Mouse (Mus musculus): ENCODE measurements around the gene Ripk3.
"Not testable (repeated sequence)": the region's sequence is repeated elsewhere in the genome, so short reads cannot be mapped to it uniquely, and the experiment has no call there.

Gene Ripk3

DNA sequence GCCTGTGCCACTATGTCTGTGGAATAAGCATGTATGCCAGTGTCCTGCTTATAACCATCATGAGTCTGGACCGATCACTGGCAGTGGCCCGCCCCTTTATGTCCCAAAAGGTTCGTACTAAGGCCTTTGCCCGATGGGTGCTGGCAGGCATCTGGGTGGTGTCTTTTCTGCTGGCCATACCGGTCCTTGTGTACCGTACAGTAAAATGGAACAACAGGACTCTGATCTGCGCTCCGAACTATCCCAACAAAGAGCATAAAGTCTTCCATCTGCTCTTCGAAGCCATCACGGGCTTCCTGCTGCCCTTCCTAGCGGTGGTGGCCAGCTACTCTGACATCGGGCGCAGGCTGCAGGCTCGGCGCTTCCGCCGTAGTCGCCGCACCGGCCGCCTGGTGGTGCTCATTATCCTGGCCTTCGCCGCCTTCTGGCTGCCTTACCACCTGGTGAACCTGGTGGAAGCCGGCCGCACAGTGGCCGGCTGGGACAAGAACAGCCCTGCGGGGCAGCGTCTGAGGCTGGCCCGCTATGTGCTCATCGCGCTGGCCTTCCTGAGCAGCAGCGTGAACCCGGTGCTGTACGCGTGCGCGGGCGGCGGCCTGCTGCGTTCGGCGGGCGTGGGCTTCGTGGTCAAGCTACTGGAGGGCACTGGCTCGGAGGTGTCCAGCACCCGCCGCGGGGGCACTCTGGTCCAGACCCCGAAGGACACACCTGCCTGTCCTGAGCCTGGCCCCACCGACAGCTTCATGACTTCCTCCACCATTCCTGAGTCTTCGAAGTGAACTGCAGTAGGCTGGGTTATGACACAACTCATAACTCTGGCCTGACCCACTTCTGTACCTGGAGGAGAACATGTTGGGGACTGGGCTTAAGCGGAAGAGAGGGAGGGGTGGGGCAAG is 20.9 kb downstream of the Ripk3 start:
- in situ Hi-C loops (cut with MboI; ENCODE audit: low pct_unique_long_range_greater_than_20kb in 1 of 2, low sequenced_read_pairs in 2 of 2, unreplicated experiment in 1 of 2): no loop called here

DNA sequence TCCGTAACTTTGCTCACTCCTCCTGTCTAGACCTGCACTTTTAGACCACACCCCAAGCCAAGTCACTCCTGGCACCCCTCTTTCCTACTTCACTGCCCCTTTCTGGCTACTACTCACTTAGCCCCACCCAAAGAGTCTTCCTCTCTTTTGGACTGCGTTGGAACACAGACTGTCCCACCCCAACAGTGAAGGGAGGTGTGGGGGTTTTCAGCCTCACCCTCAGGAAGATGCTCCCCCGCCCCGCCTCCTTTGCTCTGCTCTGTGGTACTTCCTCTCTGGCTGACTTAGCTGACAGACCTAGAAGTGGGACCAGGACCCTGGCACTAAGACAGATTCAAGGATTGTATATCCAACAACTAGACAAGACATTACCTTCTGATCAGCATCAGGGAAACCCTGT is 23.0 kb downstream of the Ripk3 start, which contains the start of gene Ltb4r1:
TSS of gene Ltb4r1 (plus strand) at position 267 of the 400 bp plus-strand sequence.
- in situ Hi-C loops (cut with MboI; ENCODE audit: low pct_unique_long_range_greater_than_20kb in 1 of 2, low sequenced_read_pairs in 2 of 2, unreplicated experiment in 1 of 2): no loop called here

DNA sequence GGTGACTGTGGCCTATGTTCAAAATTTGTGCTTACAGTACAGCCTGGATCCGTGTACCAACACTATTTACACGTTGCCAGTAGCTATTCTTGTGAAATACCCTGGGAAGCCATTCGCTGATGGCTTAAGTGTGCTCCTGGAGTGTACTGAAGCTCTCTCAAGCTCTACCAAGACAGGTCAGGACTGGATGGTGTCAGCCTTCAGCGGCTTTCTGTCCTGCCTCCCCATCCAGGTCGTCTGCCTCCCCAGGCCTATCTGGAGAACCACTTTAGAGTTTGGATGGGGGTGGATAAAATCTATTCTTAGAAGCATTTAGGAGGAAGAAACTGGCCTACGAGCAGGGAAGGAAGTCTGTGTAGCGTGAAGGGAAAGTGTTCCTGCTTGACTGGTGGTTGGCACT is 25.5 kb downstream of the Ripk3 start:
- in situ Hi-C loops (cut with MboI; ENCODE audit: low pct_unique_long_range_greater_than_20kb in 1 of 2, low sequenced_read_pairs in 2 of 2, unreplicated experiment in 1 of 2): no loop called here

DNA sequence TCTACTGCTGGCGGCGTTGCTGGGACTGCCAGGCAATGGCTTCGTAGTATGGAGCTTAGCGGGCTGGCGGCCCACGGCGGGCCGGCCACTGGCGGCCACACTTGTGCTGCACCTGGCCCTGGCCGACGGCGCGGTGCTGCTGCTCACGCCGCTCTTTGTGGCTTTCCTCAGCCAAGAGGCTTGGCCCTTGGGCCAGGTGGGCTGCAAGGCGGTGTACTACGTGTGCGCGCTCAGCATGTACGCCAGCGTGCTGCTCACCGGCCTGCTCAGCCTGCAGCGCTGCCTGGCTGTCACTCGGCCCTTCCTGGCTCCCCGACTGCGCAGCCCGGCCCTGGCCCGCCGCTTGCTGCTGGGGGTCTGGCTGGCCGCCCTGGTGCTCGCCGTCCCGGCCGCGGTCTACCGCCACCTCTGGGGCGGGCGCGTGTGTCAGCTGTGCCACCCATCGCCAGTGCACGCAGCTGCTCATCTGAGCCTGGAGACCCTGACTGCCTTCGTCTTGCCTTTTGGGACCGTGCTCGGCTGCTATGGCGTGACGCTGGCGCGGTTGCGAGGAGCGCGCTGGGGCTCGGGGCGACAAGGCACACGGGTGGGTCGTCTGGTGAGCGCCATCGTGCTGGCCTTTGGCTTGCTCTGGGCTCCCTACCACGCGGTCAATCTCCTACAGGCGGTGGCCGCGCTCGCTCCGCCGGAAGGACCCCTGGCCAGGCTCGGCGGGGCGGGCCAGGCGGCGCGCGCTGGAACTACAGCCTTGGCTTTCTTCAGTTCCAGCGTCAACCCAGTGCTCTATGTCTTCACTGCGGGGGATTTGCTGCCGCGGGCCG is 26.5 kb downstream of the Ripk3 start:
- in situ Hi-C loops (cut with MboI; ENCODE audit: low pct_unique_long_range_greater_than_20kb in 1 of 2, low sequenced_read_pairs in 2 of 2, unreplicated experiment in 1 of 2): no loop called here

DNA sequence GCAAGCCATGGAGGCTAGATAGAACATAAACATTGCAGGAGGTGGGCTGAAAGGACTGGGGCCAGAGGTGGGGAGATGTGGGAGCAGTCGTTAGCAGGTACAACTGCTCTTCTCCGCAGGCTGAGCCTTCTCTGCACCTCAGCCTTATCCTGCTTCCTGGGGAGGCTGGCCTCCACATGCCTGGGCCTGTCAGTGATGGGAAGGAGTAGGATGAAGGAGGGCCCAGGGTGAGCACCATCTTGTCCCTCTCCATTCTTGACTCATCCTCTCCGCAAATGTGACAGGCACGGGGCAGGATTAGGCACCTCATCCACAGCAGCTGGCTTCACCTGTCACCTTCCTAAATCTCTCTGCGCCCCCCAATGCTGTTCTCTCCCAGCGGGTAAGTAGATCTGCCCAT is 27.5 kb downstream of the Ripk3 start, which contains the start of gene Ltb4r2:
TSS of gene Ltb4r2 (plus strand) at position 266 of the 400 bp plus-strand sequence.
- in situ Hi-C loops (cut with MboI; ENCODE audit: low pct_unique_long_range_greater_than_20kb in 1 of 2, low sequenced_read_pairs in 2 of 2, unreplicated experiment in 1 of 2): no loop called here

DNA sequence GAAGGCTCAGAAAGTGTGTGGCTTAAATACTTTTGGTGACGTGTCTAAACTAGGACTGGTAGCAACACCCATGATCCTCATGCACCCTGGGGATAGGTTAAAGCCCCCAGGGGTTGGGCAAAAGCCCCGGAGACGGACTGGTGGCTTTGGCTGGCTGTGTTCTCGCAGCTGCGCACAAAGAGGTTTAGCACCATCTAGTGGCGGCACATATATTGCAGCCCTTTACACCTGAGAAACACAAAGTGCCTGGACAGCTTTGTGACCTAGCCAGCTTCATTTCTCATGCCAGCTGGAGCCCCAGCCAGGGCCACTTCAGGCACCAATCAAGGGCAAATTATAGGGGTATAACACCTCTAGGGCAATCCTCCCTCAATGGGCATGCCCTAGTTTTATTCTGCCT is 28.5 kb downstream of the Ripk3 start:
- in situ Hi-C loops (cut with MboI; ENCODE audit: low pct_unique_long_range_greater_than_20kb in 1 of 2, low sequenced_read_pairs in 2 of 2, unreplicated experiment in 1 of 2): not testable (repeated sequence)

DNA sequence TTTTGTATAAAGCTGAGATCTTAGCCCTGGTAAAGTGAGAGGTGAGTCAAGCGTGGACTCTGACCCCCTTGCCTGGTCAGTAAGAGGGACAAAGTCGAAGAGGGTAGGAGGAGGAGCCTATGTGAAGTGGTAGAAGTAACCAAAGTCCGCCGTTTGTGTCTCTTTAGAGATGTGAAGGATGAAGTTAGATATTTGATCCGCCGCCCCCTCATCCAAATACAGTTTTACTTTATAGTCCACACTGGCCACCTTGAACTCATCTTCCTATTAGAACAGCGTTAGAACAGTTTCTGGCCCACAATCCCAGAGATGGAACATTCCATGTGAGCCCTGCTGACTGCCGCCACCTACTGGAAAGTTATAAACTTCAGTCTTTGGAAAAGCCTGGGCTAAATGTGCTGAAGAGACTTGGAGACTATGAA is 30.3 kb downstream of the Ripk3 start, which contains the start of gene Cideb:
TSS of gene Cideb (minus strand) at position 96 of the 422 bp plus-strand sequence.
- in situ Hi-C loops (cut with MboI; ENCODE audit: low pct_unique_long_range_greater_than_20kb in 1 of 2, low sequenced_read_pairs in 2 of 2, unreplicated experiment in 1 of 2): no loop called here

DNA sequence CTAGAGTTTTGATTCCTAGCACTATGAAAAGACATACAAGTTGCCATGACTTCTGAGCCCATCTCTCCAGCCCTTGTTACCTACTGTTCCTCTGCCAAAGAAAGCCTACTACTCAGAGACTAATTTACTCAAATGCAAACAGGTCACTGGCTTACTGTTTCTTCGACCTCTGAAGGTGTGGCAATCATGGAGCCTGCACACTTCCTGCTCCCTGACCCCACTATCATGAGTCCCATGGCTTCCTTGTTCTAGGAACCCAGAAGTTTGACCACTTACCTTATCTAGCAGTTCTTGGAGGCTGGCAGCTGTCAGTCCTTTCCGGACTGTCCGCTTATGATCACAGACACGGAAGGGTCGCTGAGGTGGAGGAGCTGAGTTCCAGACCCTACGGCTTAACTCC is 31.1 kb downstream of the Ripk3 start:
- in situ Hi-C loops (cut with MboI; ENCODE audit: low pct_unique_long_range_greater_than_20kb in 1 of 2, low sequenced_read_pairs in 2 of 2, unreplicated experiment in 1 of 2): no loop called here

DNA sequence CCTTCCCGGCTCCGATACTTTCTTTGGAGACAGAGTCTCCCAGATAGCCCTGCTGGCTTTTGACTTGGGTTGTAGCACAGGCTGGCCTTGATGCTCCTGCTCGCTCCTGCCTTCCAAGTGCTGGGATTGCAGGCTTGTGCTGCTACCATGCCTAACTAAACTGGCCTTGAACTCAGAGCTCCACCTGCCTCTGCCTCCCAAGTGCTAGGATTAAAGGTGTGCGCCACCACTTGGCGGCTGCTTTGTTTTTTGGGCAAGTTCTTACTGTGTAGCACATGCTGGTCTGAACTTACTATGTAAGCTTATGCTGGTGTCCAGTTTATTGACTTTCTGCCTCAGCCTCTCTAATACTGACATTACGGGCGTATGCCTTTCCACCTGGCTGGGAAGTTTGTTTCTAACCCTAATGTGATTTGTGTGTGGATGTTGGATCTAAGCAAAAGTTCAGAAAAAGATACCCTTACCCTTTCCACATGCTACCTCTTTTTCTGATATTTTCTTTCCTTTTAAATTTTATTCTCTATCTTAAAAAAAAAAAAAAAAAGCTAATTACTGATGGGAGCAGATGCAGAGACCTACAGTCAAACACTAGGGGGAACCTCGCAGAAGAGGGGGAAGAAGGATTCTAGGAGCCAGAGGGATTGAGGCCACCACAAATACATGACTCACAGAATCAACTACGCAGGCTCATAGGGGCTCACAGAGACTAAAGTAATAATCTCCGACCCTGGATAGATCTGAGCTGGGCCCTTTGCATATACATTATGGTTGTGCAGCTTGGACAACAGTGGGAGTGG is 41.4 kb downstream of the Ripk3 start:
- in situ Hi-C loops (cut with MboI; ENCODE audit: low pct_unique_long_range_greater_than_20kb in 1 of 2, low sequenced_read_pairs in 2 of 2, unreplicated experiment in 1 of 2): no loop called here

DNA sequence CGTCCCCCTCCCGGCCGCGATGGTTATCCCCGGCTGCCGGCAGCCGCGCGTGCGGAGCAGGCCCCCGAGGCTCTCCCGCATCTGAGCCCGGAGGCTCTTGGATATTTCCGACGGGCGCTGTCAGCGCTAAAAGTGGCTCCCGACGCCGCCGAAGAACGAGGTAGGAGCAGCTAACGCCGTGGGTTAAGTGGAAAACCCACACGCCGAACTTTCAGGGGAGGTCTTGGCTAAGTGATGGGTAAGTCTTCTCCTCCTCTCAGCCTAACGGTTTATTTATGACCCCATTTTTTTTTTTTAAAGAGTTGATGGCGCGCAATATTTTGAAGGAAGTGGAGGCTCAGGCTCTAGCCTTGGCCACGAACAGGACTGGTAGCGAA is 42.8 kb downstream of the Ripk3 start:
- in situ Hi-C loops (cut with MboI; ENCODE audit: low pct_unique_long_range_greater_than_20kb in 1 of 2, low sequenced_read_pairs in 2 of 2, unreplicated experiment in 1 of 2): no loop called here

DNA sequence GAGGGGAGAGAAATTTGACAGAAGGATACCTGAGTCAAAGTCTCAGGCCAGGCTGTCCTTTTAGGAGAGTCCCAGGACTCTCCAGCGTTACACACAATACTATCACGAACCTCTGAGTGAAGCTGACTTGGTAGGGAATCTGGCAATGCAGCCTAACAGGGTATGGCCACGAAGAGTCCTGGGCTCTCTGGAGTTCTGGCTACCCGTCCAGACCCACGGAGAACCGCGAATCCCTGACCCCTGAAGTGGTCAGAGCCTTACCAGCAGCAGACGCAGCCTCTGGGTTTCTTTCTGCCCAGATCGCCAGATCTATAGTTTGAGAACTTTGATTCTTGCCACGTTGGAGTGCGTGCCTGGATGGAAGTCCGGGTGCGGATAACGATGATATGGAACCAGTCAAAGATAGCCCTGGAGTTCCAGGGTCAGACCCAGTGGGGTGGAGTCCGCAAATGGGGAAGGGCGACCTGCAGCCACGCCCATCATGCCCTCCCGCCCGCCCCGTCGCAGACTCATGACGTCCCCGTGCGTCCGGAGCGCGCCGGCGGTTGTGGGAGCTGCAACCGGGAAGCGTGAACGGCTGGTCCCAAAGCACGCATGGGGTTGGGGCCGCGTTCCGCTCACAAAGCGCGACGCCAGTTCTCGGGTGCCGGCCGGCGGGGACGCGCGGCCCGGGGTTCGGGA is 43.3 kb downstream of the Ripk3 start, which contains the start of the genes Dhrs1 and Nop9:
TSS of gene Dhrs1 (minus strand) at position 511 of the 681 bp plus-strand sequence.
TSS of gene Nop9 (plus strand) at position 514 of the 681 bp plus-strand sequence.
- in situ Hi-C loops (cut with MboI; ENCODE audit: low pct_unique_long_range_greater_than_20kb in 1 of 2, low sequenced_read_pairs in 2 of 2, unreplicated experiment in 1 of 2): no loop called here

DNA sequence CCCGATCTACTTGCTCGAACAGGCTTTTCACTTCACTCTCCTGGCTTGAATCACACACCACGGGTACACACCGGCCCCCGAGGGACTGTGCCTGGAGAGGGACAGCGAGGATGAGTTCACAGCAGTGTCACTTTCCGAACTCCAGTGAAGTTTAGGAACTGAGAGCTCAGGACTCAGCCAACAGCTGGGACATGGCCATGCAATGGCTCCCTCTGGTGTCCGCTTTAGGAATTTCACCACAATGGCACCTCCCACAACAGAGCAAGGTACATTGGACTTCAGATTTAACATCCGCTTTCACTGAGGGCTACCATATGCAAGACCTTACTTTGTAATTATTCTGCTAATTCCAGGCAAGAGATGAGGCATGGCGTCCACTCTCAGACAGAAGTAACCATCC is 45.0 kb downstream of the Ripk3 start:
- in situ Hi-C loops (cut with MboI; ENCODE audit: low pct_unique_long_range_greater_than_20kb in 1 of 2, low sequenced_read_pairs in 2 of 2, unreplicated experiment in 1 of 2): loop anchor here (5.0 kb wide), 1 partner anchor 61 kb away; the partner anchor contains the start of gene Tinf2 (in 2 of the 2)

DNA sequence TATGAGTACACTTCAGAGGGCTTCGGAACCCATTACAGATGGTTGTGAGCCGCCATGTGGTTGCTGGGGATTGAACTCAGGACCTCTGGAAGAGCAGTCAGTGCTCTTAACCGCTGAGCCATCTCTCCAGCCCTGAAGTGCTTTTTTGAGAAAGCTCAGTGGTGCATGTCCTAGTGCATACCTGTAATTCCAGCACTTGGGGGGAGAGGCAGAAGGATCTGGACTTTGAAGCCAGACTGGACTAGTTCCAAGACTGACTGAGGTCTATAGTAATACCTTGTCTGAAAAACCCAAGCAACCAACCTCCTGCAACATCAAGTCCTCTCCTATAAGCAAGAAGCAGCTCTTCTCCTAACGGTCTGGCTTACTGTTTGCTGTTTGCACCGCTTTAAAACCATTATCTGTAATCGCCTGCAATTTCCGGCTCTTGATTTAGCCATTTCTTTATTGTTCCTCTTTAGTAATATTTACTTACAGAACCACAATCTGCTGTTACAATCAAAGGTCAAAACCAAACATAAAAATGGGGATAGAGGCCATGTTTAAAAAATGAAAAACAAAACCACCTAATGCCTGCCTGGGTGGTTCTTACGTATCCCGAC is 51.5 kb downstream of the Ripk3 start:
- in situ Hi-C loops (cut with MboI; ENCODE audit: low pct_unique_long_range_greater_than_20kb in 1 of 2, low sequenced_read_pairs in 2 of 2, unreplicated experiment in 1 of 2): no loop called here

DNA sequence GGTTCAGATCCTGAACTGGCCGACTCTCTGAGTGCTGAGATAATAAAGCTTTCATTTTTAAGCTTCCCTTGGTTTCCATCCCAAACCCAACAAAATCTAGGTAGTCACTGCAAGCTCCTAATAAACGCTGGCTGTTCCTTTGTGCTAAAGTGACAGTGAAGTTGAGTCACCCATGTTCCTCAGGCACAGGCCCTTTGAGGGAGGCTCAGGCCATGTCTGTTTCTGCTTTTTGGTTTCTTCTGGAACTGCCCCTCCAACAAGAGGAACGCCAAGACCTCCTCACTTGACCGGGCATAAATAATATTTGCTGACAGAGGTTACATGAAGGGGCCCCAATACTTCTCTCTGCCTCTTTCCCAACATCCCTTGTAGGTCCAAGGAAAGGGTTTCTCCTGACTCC is 52.9 kb downstream of the Ripk3 start:
- in situ Hi-C loops (cut with MboI; ENCODE audit: low pct_unique_long_range_greater_than_20kb in 1 of 2, low sequenced_read_pairs in 2 of 2, unreplicated experiment in 1 of 2): no loop called here

DNA sequence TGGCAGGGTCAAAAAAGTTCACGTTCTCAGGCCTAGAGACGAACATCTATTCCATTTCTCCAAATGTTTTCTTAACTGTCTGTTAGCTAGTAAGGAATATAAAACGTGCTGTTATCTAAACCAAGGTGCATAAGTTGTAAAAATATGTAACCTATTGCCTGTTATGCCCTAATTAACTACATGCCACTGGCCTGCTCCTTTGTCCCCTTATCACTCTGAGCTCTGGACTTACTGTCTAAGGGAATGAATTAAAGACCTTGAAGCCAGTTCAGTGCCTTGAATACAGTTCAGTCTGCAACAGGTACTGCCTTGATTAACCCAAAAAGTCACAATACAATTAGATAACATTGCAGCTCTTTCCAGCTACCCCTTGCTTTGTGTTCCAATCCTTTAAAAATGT is 53.3 kb downstream of the Ripk3 start:
- in situ Hi-C loops (cut with MboI; ENCODE audit: low pct_unique_long_range_greater_than_20kb in 1 of 2, low sequenced_read_pairs in 2 of 2, unreplicated experiment in 1 of 2): no loop called here
